Mouse (Mus musculus) liver, adult 2 months (tissue): Measurements from ENCODE around the gene Nlrp3.

Experiments used
- CTCF ChIP-seq: fragments of 200-500 bp; IDR thresholded peaks from 2 replicates; pipeline ENCODE4 v1.5.1; 2011; ENCODE audit warnings: low read depth, low read length, control low read depth
- POLR2A ChIP-seq: fragments of 200-500 bp; IDR thresholded peaks from 2 replicates; pipeline ENCODE4 v1.6.1; 2011; ENCODE audit warnings: low read length, control low read depth; ENCODE audit not compliant: insufficient read depth; ENCODE audit errors: extremely low read depth

- TF ChIP-seq POLR2A (no peak), CTCF (no peak)
Observed at GRCm38 (mm10) chr11:59517441-59517840, 23.9 kb upstream of the Nlrp3 start.
